Mouse (Mus musculus): ENCODE measurements around the gene Irgm1. TPM values are rescaled to one million over a fixed set of nuclear protein-coding genes. Genes with fewer than 3 reads are reported as not detected.

Gene Irgm1
- polyA plus RNA-seq (2012): 2.2 and 2.4 TPM in 2 replicates

GRCm38 (mm10) chr11:48871201-48871772 lies at the start of gene Irgm1:
Gene Irgm1, minus strand, starts transcription at chr11:48871683.
- no peak for TF ChIP-seq GATA1 (IDR thresholded peaks at IDR 0.05; ENCODE audit: low read length)

GRCm38 (mm10) chr11:48918380-48918779 lies 46.9 kb upstream of the Irgm1 start:
- TF ChIP-seq GATA1 (IDR thresholded peaks at IDR 0.05; ENCODE audit: low read length): no peak

- no peak for TF ChIP-seq GATA1 (IDR thresholded peaks at IDR 0.05; ENCODE audit: low read length)
These were observed 42.1 kb upstream of the Irgm1 start for GRCm38 (mm10) chr11:48913611-48914010.

GRCm38 (mm10) chr11:48908459-48908858 lies 37.0 kb upstream of the Irgm1 start:
- peak; percentile 85 for TF ChIP-seq GATA1 (IDR thresholded peaks at IDR 0.05; ENCODE audit: low read length)

GRCm38 (mm10) chr11:48902021-48902420 lies 30.5 kb upstream of the Irgm1 start, which contains the start of gene Gm5431:
Gene Gm5431, minus strand, starts transcription at chr11:48902214.
- no peak for TF ChIP-seq GATA1 (IDR thresholded peaks at IDR 0.05; ENCODE audit: low read length)

- TF ChIP-seq GATA1 (IDR thresholded peaks at IDR 0.05; ENCODE audit: low read length): no peak
These were observed 27.4 kb upstream of the Irgm1 start for GRCm38 (mm10) chr11:48898812-48899431.

GRCm38 (mm10) chr11:48876680-48877079 lies 5.2 kb upstream of the Irgm1 start:
- TF ChIP-seq GATA1 (IDR thresholded peaks at IDR 0.05; ENCODE audit: low read length): no peak

GRCm38 (mm10) chr11:48874465-48874864 lies 3.0 kb upstream of the Irgm1 start:
- TF ChIP-seq GATA1 (IDR thresholded peaks at IDR 0.05; ENCODE audit: low read length): no peak

GRCm38 (mm10) chr11:48873591-48874290 lies 2.3 kb upstream of the Irgm1 start:
- TF ChIP-seq GATA1 (IDR thresholded peaks at IDR 0.05; ENCODE audit: low read length): peak; percentile 72

- no peak for TF ChIP-seq GATA1 (IDR thresholded peaks at IDR 0.05; ENCODE audit: low read length)
These were observed 1.3 kb upstream of the Irgm1 start for GRCm38 (mm10) chr11:48872695-48873300.

GRCm38 (mm10) chr11:48871817-48872541 lies 496 bp upstream of the Irgm1 start:
- no peak for TF ChIP-seq GATA1 (IDR thresholded peaks at IDR 0.05; ENCODE audit: low read length)

GRCm38 (mm10) chr11:48870781-48871180 lies 702 bp downstream of the Irgm1 start:
- TF ChIP-seq GATA1 (IDR thresholded peaks at IDR 0.05; ENCODE audit: low read length): no peak

GRCm38 (mm10) chr11:48869380-48870110 lies 1.9 kb downstream of the Irgm1 start:
- TF ChIP-seq GATA1 (IDR thresholded peaks at IDR 0.05; ENCODE audit: low read length): no peak

GRCm38 (mm10) chr11:48866481-48866880 lies 5.0 kb downstream of the Irgm1 start:
- TF ChIP-seq GATA1 (IDR thresholded peaks at IDR 0.05; ENCODE audit: low read length): no peak

GRCm38 (mm10) chr11:48863808-48864207 lies 7.7 kb downstream of the Irgm1 start:
- TF ChIP-seq GATA1 (IDR thresholded peaks at IDR 0.05; ENCODE audit: low read length): no peak

Data from G1E-ER4 (cell line).